Mouse (Mus musculus) forebrain, embryonic 11.5 days (tissue): ENCODE measurements at regions not wholly inside any gene's neighbourhood (a gene's known extent, or its start where the extent isn't known, plus 50 kb on each side); places are given as distances from the start of the nearest gene placed in this dataset.
"Not testable (repeated sequence)": the region's sequence is repeated elsewhere in the genome, so short reads cannot be mapped to it uniquely, and the experiment has no call there.

ENCODE experiments used
- ATAC-seq: fragments of 200-750 bp; cut with Nextera tagmentation; replicated peaks from 2 replicates; pipeline ENCODE4 v1.8.0; 2017; ENCODE audit warnings: moderate TSS enrichment; ENCODE audit not compliant: low FRiP score
- DNase-seq: peaks from one replicate; pipeline ENCODE4 v3.0.0-alpha.2; 2017; ENCODE audit warnings: low spot score
- H3K27ac ChIP-seq: fragments of 300-500 bp; sonication (generic); 2 replicates; pipeline ENCODE4 v1.5.1; 2014; ENCODE audit warnings: low read depth, low read length
- H3K27me3 ChIP-seq: fragments of 300-500 bp; sonication (generic); 2 replicates; pipeline ENCODE4 v1.6.1; 2014; ENCODE audit warnings: mild to moderate bottlenecking, low read length, mixed read lengths; ENCODE audit not compliant: control insufficient read depth, insufficient read depth
- H3K36me3 ChIP-seq: fragments of 300-500 bp; sonication (generic); 2 replicates; pipeline ENCODE4 v1.6.1; 2014; ENCODE audit warnings: mild to moderate bottlenecking, low read length, moderate library complexity, mixed read lengths; ENCODE audit not compliant: control insufficient read depth, insufficient read depth
- H3K4me1 ChIP-seq: fragments of 300-500 bp; sonication (generic); replicated peaks from 2 replicates; pipeline ENCODE4 v1.6.1; 2014; ENCODE audit warnings: low read length, mixed read lengths; ENCODE audit not compliant: control insufficient read depth, insufficient read depth
- H3K4me2 ChIP-seq: fragments of 300-500 bp; sonication (generic); 2 replicates; pipeline ENCODE4 v1.6.1; 2014; ENCODE audit warnings: low read depth, mild to moderate bottlenecking, low read length, moderate library complexity, mixed read lengths; ENCODE audit not compliant: severe bottlenecking
- H3K4me3 ChIP-seq: fragments of 300-500 bp; sonication (generic); 2 replicates; pipeline ENCODE4 v1.5.1; 2014; ENCODE audit warnings: low read depth, low read length
- H3K9ac ChIP-seq: fragments of 300-500 bp; sonication (generic); 2 replicates; pipeline ENCODE4 v1.6.1; 2014; ENCODE audit warnings: low read length
- H3K9me3 ChIP-seq: fragments of 300-500 bp; sonication (generic); 2 replicates; pipeline ENCODE4 v1.6.1; 2016; ENCODE audit warnings: low read length, mixed read lengths; ENCODE audit not compliant: control insufficient read depth
- WGBS: fragments of 180-500 bp; shearing (Covaris S2); extraction: QIAGEN DNeasy Blood & Tissue Kit; methylation state at CpG from one replicate; pipeline ENCODE4 v1.1.7; 2014; 5-methylcytosine and 5-hydroxymethylcytosine counted together

DNA sequence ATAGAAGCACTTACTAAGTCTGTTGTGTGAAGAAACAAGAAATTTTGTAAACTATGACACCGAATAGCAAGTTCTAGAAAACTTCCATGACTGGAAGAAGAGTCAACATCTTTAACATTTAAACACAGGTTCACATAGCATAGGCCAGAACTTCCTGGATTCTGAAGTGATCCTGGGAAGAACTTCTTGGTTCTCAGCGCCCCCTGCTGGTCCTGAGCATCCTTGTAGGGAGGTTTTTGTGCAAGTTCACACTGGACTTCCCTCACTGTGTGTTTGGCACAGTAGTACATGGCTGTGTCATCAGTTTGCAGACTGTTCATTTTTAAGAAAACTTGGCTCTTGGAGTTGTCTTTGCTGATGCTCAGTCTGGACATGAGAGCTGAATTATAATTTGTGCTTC, 335.1 kb downstream of the Adam6a start:
- 30% methylated on average over 2 of the region's 2 CpGs for WGBS
- H3K9ac ChIP-seq, result no peak overlapping the region
- no peak overlapping the region for H3K4me2 ChIP-seq
- H3K27me3 ChIP-seq, result no peaks in the 10 kb centered on the region
- DNase-seq, result no peak
- no peaks in the 10 kb centered on the region for H3K36me3 ChIP-seq
- no peak for ATAC-seq
- H3K9me3 ChIP-seq, result peaks cover 2% of the 10 kb centered on the region; the same call in 1 of the 2 replicates
- H3K4me3 ChIP-seq, result no peak overlapping the region
- no peaks in the 10 kb centered on the region for H3K4me1 ChIP-seq
- H3K27ac ChIP-seq, result no peak overlapping the region

DNA sequence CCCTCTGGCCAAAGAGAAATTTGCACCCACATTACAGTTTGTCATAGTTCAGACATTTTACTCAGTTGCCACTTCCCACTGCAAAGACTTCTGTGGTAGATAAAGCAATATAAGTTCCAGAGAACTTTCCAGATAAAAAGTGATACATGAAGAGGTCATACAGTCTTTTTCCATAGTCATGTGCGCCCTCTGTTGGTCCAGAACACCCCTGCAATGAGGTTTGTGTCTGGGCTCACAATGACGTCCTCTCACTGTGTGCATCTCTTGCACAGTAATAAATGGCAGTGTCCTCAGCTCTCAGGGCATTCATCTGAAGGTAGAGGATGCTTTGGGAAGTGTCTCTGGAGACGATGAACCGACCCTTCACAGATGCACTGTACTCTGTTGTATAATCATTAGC, 352.4 kb downstream of the Adam6a start:
- no peak overlapping the region for H3K4me3 ChIP-seq
- no peak for ATAC-seq

GRCm38 (mm10) chr12:113906459-113906858, 362.8 kb downstream of the Adam6a start:
- Histone ChIP-seq H3K4me3 (no peak overlapping the region), H3K36me3 (no peaks in the 10 kb centered on the region), H3K27ac (no peak overlapping the region), H3K9me3 (no peaks in the 10 kb centered on the region), H3K4me1 (no peaks in the 10 kb centered on the region), H3K4me2 (no peak overlapping the region), H3K9ac (no peak overlapping the region), H3K27me3 (no peaks in the 10 kb centered on the region)
- no peak for ATAC-seq
- DNase-seq, result no peak

More for the DNA sequence above, 352.4 kb downstream of the Adam6a start:
- no peak for DNase-seq
- Histone ChIP-seq H3K27me3 (no peaks in the 10 kb centered on the region), H3K36me3 (no peaks in the 10 kb centered on the region), H3K27ac (no peak overlapping the region), H3K9me3 (no peaks in the 10 kb centered on the region), H3K9ac (no peak overlapping the region), H3K4me2 (no peak overlapping the region), H3K4me1 (no peaks in the 10 kb centered on the region)
- 30% methylated on average over 4 of the region's 4 CpGs for WGBS

DNA sequence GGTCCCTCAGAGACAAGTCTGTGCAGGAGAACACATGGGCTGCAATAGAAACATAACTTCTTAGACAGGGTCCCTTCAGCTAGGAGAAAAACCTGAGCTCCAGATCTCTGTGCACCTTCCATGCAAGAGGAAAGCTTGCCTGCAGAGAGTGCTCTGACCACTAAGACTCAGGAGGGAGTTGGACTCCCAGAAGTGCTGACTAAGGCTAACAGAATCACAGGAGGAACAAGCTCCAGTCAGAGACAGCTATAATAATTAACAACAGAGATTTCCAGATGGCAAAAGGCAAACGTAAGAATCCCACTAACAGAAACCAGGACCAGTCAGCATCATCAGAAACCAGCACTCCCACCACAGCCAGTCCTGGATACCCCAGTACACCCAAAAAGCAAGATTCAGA, 364.0 kb downstream of the Adam6a start:
- H3K4me1 ChIP-seq, result no peaks in the 10 kb centered on the region
- no peak overlapping the region for H3K9ac ChIP-seq
- no peak overlapping the region for H3K4me3 ChIP-seq
- no peaks in the 10 kb centered on the region for H3K9me3 ChIP-seq
- no peak overlapping the region for H3K27ac ChIP-seq
- no peak overlapping the region for H3K4me2 ChIP-seq
- DNase-seq (no peak), ATAC-seq (no peak)
- no peaks in the 10 kb centered on the region for H3K36me3 ChIP-seq
- H3K27me3 ChIP-seq, result no peaks in the 10 kb centered on the region
- 78% methylated on average over 1 of the region's 1 CpGs for WGBS

DNA sequence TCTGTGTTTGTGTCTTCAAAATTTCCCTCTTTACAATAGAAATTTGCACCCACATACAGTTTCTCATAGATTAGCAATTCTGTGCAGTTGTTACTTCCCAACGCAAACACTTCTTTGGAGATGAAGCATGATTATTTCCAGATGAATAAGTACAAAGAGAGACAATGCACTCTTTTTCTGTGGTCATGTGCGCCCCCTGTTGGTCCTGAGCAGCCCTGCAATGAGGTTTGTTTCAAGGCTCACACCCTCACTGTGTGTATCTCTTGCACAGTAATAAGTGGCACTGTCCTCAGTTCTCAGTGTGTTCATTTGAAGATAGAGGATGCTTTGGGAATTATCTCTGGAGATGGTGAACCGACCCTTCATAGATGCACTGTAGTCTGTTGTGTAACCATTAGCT, 368.1 kb downstream of the Adam6a start:
- ATAC-seq, result no peak
- WGBS, result 40% methylated on average over 3 of the region's 3 CpGs
- H3K36me3 ChIP-seq, result no peaks in the 10 kb centered on the region
- H3K4me2 ChIP-seq, result no peak overlapping the region
- no peaks in the 10 kb centered on the region for H3K27me3 ChIP-seq
- no peak overlapping the region for H3K9ac ChIP-seq
- DNase-seq, result no peak
- H3K27ac ChIP-seq, result no peak overlapping the region
- H3K4me1 ChIP-seq, result no peaks in the 10 kb centered on the region
- no peaks in the 10 kb centered on the region for H3K9me3 ChIP-seq
- H3K4me3 ChIP-seq, result no peak overlapping the region

DNA sequence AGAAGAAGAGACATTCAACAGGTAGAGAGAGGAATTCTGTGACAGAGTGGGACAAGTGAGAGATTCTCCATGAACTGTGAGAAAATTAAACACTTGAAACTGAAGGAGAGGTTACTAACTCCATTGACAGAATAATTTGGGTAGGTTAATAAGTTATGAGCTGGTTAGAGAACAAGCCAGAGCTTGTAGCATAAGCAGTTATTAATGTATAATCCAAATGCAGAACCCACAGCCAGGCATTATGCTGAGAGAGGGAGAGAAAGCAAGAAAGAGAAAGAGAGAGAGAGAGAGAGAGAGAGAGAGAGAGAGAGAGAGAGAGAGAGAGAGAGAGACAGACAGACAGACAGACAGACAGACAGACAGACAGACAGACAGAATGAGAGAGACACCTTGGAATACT, 397.0 kb downstream of the Adam6a start:
- Histone ChIP-seq H3K27me3 (no peaks in the 10 kb centered on the region), H3K4me3 (no peak overlapping the region), H3K27ac (no peak overlapping the region), H3K4me2 (no peak overlapping the region), H3K9me3 (no peaks in the 10 kb centered on the region), H3K9ac (no peak overlapping the region), H3K4me1 (no peaks in the 10 kb centered on the region), H3K36me3 (no peaks in the 10 kb centered on the region)
- DNase-seq (no peak), ATAC-seq (no peak)

DNA sequence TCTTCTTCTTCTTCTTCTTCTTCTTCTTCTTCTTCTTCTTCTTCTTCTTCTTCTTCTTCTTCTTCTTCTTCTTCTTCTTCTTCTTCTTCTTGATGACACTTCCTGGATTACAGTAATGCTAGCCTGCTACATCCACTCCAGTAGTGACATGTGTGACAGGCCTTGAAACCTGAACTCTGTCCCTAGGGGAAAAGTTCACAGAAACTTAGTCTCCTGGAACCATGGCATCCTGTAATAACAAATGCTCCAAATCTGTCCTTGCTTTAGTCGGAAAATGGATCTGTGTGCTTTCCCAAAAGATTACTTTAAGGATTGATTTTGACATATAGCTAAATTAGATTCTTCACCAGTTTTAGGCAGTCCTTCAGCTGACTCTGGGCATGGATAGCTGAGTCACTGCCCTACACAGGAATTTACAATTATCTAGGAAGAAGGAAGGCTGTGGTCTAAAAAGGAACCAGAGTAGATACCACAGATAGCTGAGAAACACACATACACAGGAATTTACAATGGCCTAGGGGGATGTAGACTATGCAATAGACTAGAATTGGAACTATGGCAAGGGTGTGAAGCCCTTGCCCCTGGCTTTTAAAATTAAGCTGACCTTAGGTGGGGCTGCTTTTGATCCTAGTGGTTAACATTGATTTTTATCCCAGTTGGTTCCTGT, 400.1 kb downstream of the Adam6a start:
- H3K4me3 ChIP-seq, DNase-seq, ATAC-seq, H3K27me3 ChIP-seq, H3K9me3 ChIP-seq, H3K4me2 ChIP-seq, H3K36me3 ChIP-seq, H3K9ac ChIP-seq, H3K4me1 ChIP-seq, H3K27ac ChIP-seq: not testable (repeated sequence)
- 91% methylated on average over 1 of the region's 1 CpGs for WGBS

DNA sequence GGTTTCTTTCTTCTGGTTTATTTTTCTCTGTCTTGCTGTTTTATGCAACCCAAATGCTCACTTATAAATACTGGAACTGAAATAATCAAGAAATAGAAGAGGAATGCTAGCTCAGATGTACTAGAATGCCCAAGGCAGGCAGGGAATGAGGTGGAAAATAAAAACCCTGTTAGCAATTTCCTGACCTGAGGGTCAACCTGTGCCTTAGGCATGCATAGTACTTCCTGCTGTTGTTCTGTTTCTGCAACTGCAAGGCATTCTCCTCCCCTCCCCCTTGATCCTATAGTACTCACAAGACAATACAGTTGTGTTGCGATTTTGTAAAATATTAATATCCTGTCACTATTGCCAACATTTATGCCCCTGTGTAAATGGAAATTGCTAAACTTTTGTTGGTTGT, 402.1 kb downstream of the Adam6a start:
- not testable (repeated sequence) for H3K27me3 ChIP-seq, H3K4me3 ChIP-seq, H3K4me2 ChIP-seq, H3K9me3 ChIP-seq, DNase-seq, H3K4me1 ChIP-seq, H3K36me3 ChIP-seq, H3K27ac ChIP-seq, H3K9ac ChIP-seq, ATAC-seq
- 96% methylated on average over 1 of the region's 1 CpGs for WGBS

DNA sequence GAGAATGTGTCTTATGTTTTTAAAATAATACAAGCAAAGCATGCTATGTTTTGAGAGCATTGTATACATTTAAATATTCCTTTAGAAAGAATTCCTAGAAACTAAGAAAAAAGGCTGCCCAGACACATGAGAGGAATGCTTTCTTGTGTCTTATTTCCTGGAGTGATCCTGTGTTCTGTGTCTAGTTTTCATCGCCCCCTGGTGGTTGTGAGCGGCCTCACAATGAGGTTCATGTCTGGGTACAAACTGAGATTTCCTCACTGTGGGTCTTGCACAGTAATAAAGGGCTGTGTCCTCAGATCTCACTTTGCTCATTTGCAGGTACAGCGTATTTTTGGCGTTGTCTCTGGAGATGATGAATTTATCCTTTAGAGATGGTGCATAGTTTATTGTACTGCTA, 404.3 kb downstream of the Adam6a start:
- H3K4me3 ChIP-seq, H3K4me1 ChIP-seq, H3K9me3 ChIP-seq, H3K36me3 ChIP-seq, ATAC-seq, H3K9ac ChIP-seq, H3K27ac ChIP-seq, H3K27me3 ChIP-seq, DNase-seq, H3K4me2 ChIP-seq: not testable (repeated sequence)
- 29% methylated on average over 4 of the region's 4 CpGs for WGBS
